Mouse (Mus musculus) ovary, postnatal 14 days (tissue): ENCODE measurements around the gene Ppm1l.

Experiments used
- DNase-seq: peaks from one replicate; pipeline ENCODE4 v3.0.0; 2022; ENCODE audit warnings: low spot score

Gene Ppm1l

GRCm38 (mm10) chr3:69597211-69597610 lies 280.6 kb downstream of the Ppm1l start:
- no peak for DNase-seq

GRCm38 (mm10) chr3:69597816-69598215 lies 281.2 kb downstream of the Ppm1l start:
- DNase-seq, result no peak

- peak; percentile 41 for DNase-seq
Measured at GRCm38 (mm10) chr3:69598261-69599165, 281.9 kb downstream of the Ppm1l start, which contains the start of gene B3galnt1. Gene B3galnt1, minus strand, starts transcription at chr3:69598960.

- no peak for DNase-seq
Measured at GRCm38 (mm10) chr3:69599166-69599500, 282.5 kb downstream of the Ppm1l start.

- no peak for DNase-seq
Measured at GRCm38 (mm10) chr3:69606923-69607322, 290.3 kb downstream of the Ppm1l start.

GRCm38 (mm10) chr3:69607468-69607867 lies 290.8 kb downstream of the Ppm1l start:
- DNase-seq, result no peak

- DNase-seq, result no peak
Measured at GRCm38 (mm10) chr3:69607909-69608308, 291.2 kb downstream of the Ppm1l start.
